Mouse (Mus musculus): ENCODE data around the gene Slc24a4. TPM values are rescaled to one million over a fixed set of nuclear protein-coding genes. Genes with fewer than 3 reads are reported as not detected.

Gene Slc24a4
- total and polyA plus RNA-seq, 2 experiments = not detected

DNA sequence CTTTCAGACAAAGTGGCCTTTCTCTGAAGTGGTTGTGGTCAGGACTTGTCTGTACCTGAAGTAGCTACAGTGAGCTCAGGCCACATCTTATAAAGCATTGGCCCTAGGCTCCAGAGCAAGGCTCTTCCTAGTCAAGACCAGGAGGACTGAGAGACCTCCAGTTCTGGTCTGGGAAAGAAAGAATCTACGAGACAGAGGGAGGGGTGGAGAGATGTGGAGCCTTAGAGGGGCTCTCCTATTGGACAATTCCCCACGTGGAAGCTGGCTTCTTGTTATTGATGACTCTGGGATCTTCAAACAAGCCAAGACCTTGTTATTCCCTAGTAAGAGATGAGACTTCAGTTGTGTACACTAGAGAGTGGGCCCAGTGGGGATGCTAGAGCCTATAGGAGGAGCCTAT is 160.3 kb downstream of the Slc24a4 start:
- no peak for TF ChIP-seq POLR2A (IDR thresholded peaks at IDR 0.05; ENCODE audit: extremely low read depth, insufficient read depth, low read length)
- TF ChIP-seq CTCF (IDR thresholded peaks at IDR 0.05; ENCODE audit: low read depth, low read length) = no peak
- WGBS = 68% methylated on average over 2 of the region's 2 CpGs
- DNase-seq (ENCODE audit: extremely low read depth, low read depth, low spot score) = no peak
- no peaks in the 10 kb centered on the region for H3K36me3 ChIP-seq (ENCODE audit: control insufficient read depth, insufficient read depth, low read length)
- H3K79me2 ChIP-seq (ENCODE audit: control insufficient read depth, insufficient read depth, low read length) = peaks cover 56% of the 10 kb centered on the region
- H3K27ac ChIP-seq (replicated peaks; ENCODE audit: insufficient read depth, low read depth, low read length) = no peak overlapping the region
- H3K27me3 ChIP-seq (ENCODE audit: control insufficient read depth, insufficient read depth, low read length) = no peaks in the 10 kb centered on the region
- no peak overlapping the region for H3K4me3 ChIP-seq (ENCODE audit: insufficient read depth, low read depth, low read length)
- no peak overlapping the region for H3K9ac ChIP-seq (ENCODE audit: low read depth, low read length)
- H3K4me1 ChIP-seq (ENCODE audit: control insufficient read depth, insufficient read depth, low read length) = peaks cover 26% of the 10 kb centered on the region

DNA sequence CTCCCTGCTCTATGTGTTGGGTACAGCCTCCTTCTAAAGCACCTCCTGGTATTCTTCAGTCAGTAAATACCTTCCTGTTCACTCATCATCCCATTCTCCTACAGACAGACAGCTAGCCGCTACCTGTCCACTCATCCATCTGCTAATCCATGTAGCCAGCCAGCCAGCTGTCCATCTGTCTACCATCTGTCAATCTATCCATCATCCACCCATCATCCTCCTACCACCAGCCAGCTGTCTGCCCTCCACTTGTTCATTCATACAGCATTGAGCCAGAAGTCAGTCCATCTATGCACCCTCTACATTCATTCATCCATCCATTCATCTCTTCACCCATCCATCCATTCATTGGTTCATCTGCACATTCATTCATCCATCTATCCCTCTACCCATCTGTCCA is 161.0 kb downstream of the Slc24a4 start:
- no peak overlapping the region for H3K4me3 ChIP-seq (ENCODE audit: insufficient read depth, low read depth, low read length)
- H3K79me2 ChIP-seq (ENCODE audit: control insufficient read depth, insufficient read depth, low read length) = peaks cover 62% of the 10 kb centered on the region
- H3K4me1 ChIP-seq (ENCODE audit: control insufficient read depth, insufficient read depth, low read length) = peaks cover 29% of the 10 kb centered on the region
- H3K27me3 ChIP-seq (ENCODE audit: control insufficient read depth, insufficient read depth, low read length) = no peaks in the 10 kb centered on the region
- H3K9ac ChIP-seq (ENCODE audit: low read depth, low read length) = no peak overlapping the region
- TF ChIP-seq POLR2A (IDR thresholded peaks at IDR 0.05; ENCODE audit: extremely low read depth, insufficient read depth, low read length) (no peak), CTCF (IDR thresholded peaks at IDR 0.05; ENCODE audit: low read depth, low read length) (no peak)
- no peaks in the 10 kb centered on the region for H3K36me3 ChIP-seq (ENCODE audit: control insufficient read depth, insufficient read depth, low read length)
- no peak for DNase-seq (ENCODE audit: extremely low read depth, low read depth, low spot score)
- 100% methylated on average over 1 of the region's 1 CpGs for whole genome bisulfite sequencing
- H3K27ac ChIP-seq (replicated peaks; ENCODE audit: insufficient read depth, low read depth, low read length) = no peak overlapping the region

DNA sequence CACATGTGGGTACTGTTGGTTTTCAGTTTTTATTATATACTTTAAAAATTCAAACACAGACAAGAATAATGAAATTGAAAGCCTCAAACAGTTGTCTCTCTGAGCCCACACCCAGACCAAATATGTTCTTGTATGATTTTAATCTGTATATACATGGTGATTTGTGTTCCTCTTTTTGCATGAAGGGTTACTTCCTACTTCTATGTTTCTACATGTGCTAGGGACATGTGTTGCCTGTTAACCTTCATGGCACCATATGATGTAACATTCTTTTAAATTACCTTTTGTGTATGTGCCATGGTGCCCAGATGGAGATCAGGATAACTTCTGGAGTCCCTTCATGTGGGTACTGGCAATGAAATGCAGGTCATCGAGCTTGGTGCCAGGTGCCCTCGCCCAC is 162.1 kb downstream of the Slc24a4 start:
- Histone ChIP-seq H3K36me3 (ENCODE audit: control insufficient read depth, insufficient read depth, low read length) (no peaks in the 10 kb centered on the region), H3K4me3 (ENCODE audit: insufficient read depth, low read depth, low read length) (no peak overlapping the region), H3K79me2 (ENCODE audit: control insufficient read depth, insufficient read depth, low read length) (peaks cover 68% of the 10 kb centered on the region), H3K27me3 (ENCODE audit: control insufficient read depth, insufficient read depth, low read length) (no peaks in the 10 kb centered on the region), H3K4me1 (ENCODE audit: control insufficient read depth, insufficient read depth, low read length) (peaks cover 34% of the 10 kb centered on the region), H3K27ac (replicated peaks; ENCODE audit: insufficient read depth, low read depth, low read length) (no peak overlapping the region), H3K9ac (ENCODE audit: low read depth, low read length) (no peak overlapping the region)
- 89% methylated on average over 2 of the region's 2 CpGs for WGBS
- TF ChIP-seq CTCF (IDR thresholded peaks at IDR 0.05; ENCODE audit: low read depth, low read length) (no peak), POLR2A (IDR thresholded peaks at IDR 0.05; ENCODE audit: extremely low read depth, insufficient read depth, low read length) (no peak)
- DNase-seq (ENCODE audit: extremely low read depth, low read depth, low spot score) = no peak

DNA sequence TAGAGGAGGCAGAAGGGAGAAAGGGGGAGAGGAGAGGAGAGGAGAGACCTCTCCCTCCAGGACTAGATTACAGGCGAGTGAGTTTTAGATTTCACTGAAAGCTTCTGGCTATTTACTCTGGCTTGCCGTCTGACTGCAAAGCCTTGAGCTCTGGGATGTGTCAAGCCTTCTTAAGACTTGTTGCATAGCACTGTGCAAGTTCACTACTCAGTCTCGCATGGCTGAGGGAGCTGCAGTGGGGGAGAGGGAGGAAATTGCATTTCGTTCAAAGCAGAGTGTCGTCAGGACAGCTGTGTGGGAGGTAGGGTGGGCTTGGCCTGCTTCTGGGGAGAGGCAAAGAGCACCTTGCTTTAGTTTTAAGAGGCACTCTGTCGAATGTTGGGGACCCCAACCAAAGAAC is 163.2 kb downstream of the Slc24a4 start:
- H3K27me3 ChIP-seq (ENCODE audit: control insufficient read depth, insufficient read depth, low read length) = no peaks in the 10 kb centered on the region
- peaks cover 30% of the 10 kb centered on the region for H3K4me1 ChIP-seq (ENCODE audit: control insufficient read depth, insufficient read depth, low read length)
- no peak for DNase-seq (ENCODE audit: extremely low read depth, low read depth, low spot score)
- H3K4me3 ChIP-seq (ENCODE audit: insufficient read depth, low read depth, low read length) = no peak overlapping the region
- H3K27ac ChIP-seq (replicated peaks; ENCODE audit: insufficient read depth, low read depth, low read length) = no peak overlapping the region
- H3K79me2 ChIP-seq (ENCODE audit: control insufficient read depth, insufficient read depth, low read length) = peaks cover 58% of the 10 kb centered on the region
- 78% methylated on average over 6 of the region's 6 CpGs for WGBS
- TF ChIP-seq CTCF (IDR thresholded peaks at IDR 0.05; ENCODE audit: low read depth, low read length) = no peak
- TF ChIP-seq POLR2A (IDR thresholded peaks at IDR 0.05; ENCODE audit: extremely low read depth, insufficient read depth, low read length) = no peak
- H3K36me3 ChIP-seq (ENCODE audit: control insufficient read depth, insufficient read depth, low read length) = no peaks in the 10 kb centered on the region
- no peak overlapping the region for H3K9ac ChIP-seq (ENCODE audit: low read depth, low read length)

DNA sequence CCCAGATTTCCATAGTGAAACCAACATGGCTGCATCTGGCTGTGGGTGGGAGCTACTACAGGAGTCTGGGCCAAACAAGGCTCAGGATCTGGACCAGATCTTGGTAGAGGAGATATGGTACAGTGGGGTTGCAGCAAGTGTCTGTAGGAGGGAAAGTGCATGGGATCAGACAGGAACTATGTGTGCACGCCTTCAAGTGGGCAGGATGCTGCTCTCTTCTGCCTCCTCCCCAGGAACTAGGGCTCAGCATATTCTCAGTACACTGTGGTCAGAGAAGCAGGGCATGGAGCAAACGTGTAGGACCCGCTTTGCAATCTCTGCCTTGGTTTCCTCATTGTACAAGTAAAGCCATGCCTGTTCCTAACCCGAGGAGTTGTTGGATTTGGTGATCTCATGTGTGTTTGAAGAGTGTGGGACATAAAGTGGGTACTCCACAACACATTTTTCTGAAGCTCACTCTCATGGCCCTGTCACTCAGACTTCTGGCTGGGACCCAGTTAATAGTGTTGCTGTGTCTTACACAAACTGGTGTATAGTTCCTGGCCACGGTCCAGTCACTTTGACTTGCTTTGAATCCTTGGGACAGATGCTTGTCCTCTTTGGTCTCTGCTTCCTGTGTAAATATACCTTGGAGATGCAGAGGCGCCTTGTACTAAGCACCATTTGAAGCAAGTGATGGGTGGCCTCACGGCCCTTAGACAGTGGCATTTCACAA is 164.1 kb downstream of the Slc24a4 start:
- DNase-seq (ENCODE audit: extremely low read depth, low read depth, low spot score) = no peak
- Histone ChIP-seq H3K27me3 (ENCODE audit: control insufficient read depth, insufficient read depth, low read length) (no peaks in the 10 kb centered on the region), H3K27ac (replicated peaks; ENCODE audit: insufficient read depth, low read depth, low read length) (no peak overlapping the region), H3K79me2 (ENCODE audit: control insufficient read depth, insufficient read depth, low read length) (peaks cover 53% of the 10 kb centered on the region), H3K36me3 (ENCODE audit: control insufficient read depth, insufficient read depth, low read length) (no peaks in the 10 kb centered on the region), H3K4me3 (ENCODE audit: insufficient read depth, low read depth, low read length) (no peak overlapping the region), H3K4me1 (ENCODE audit: control insufficient read depth, insufficient read depth, low read length) (peaks cover 33% of the 10 kb centered on the region), H3K9ac (ENCODE audit: low read depth, low read length) (no peak overlapping the region)
- 87% methylated on average over 7 of the region's 7 CpGs for WGBS
- TF ChIP-seq POLR2A (IDR thresholded peaks at IDR 0.05; ENCODE audit: extremely low read depth, insufficient read depth, low read length) = no peak
- TF ChIP-seq CTCF (IDR thresholded peaks at IDR 0.05; ENCODE audit: low read depth, low read length) = no peak

DNA sequence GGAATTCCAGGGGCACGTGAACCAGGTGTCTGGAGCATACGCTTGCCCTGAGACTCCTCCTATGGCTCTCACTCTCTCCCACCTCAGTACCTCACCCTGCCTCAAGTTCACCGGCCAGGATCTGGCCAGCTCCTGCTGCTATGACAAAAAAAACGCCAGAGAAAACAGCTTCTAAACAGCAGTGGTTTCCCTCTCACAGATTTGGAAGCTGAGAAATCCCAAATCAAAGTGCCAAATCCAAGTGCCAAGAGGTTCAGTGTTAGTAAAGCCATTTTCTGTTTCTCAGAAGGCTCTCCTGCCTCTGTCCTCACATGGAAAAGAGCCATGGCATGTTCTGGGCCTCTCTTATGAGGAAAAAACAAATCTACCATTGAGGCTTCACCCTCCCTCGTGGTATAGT is 166.1 kb downstream of the Slc24a4 start:
- Histone ChIP-seq H3K27me3 (ENCODE audit: control insufficient read depth, insufficient read depth, low read length) (no peaks in the 10 kb centered on the region), H3K79me2 (ENCODE audit: control insufficient read depth, insufficient read depth, low read length) (peaks cover 55% of the 10 kb centered on the region), H3K4me3 (ENCODE audit: insufficient read depth, low read depth, low read length) (no peak overlapping the region), H3K9ac (ENCODE audit: low read depth, low read length) (no peak overlapping the region), H3K4me1 (ENCODE audit: control insufficient read depth, insufficient read depth, low read length) (peaks cover 41% of the 10 kb centered on the region), H3K27ac (replicated peaks; ENCODE audit: insufficient read depth, low read depth, low read length) (no peak overlapping the region), H3K36me3 (ENCODE audit: control insufficient read depth, insufficient read depth, low read length) (no peaks in the 10 kb centered on the region)
- WGBS = 79% methylated on average over 5 of the region's 5 CpGs
- no peak for DNase-seq (ENCODE audit: extremely low read depth, low read depth, low spot score)
- TF ChIP-seq CTCF (IDR thresholded peaks at IDR 0.05; ENCODE audit: low read depth, low read length) = no peak
- no peak for TF ChIP-seq POLR2A (IDR thresholded peaks at IDR 0.05; ENCODE audit: extremely low read depth, insufficient read depth, low read length)
